Mouse (Mus musculus) olfactory bulb, adult 2 months (tissue): ENCODE measurements around the gene Plk2.

ENCODE experiments used
- CTCF ChIP-seq: fragments of 200-500 bp; IDR thresholded peaks from 2 replicates; pipeline ENCODE4 v1.5.1; 2012; ENCODE audit warnings: low read depth, mild to moderate bottlenecking, low read length, moderate library complexity; ENCODE audit not compliant: insufficient read depth
- POLR2A ChIP-seq: fragments of 200-500 bp; IDR thresholded peaks from 2 replicates; pipeline ENCODE4 v1.6.1; 2012; ENCODE audit warnings: mild to moderate bottlenecking, low read depth, low read length, moderate library complexity; ENCODE audit not compliant: insufficient read depth

GRCm38 (mm10) chr13:110369673-110370072 is 25.2 kb upstream of the Plk2 start:
- TF ChIP-seq CTCF (no peak), POLR2A (no peak)
